Mouse (Mus musculus): ENCODE results near the gene Tnik.
A peak's percentile ranks its signal among the peaks of the same experiment; 100 is the strongest.

Gene Tnik

GRCm38 (mm10) chr3:28617008-28617627, 354.1 kb downstream of the Tnik start:
- DNase-seq (ENCODE audit: low spot score) = no peak

- DNase-seq (ENCODE audit: low spot score) = no peak
These were observed 358.8 kb downstream of the Tnik start for GRCm38 (mm10) chr3:28621792-28622191.

GRCm38 (mm10) chr3:28626816-28627215, 363.8 kb downstream of the Tnik start:
- no peak for DNase-seq (ENCODE audit: low spot score)

GRCm38 (mm10) chr3:28636778-28637177, 373.8 kb downstream of the Tnik start:
- no peak for DNase-seq (ENCODE audit: low spot score)

GRCm38 (mm10) chr3:28638957-28639356, 375.9 kb downstream of the Tnik start:
- DNase-seq (ENCODE audit: low spot score) = no peak

- DNase-seq (ENCODE audit: low spot score) = no peak
These were observed 380.4 kb downstream of the Tnik start for GRCm38 (mm10) chr3:28643252-28643947.

- no peak for DNase-seq (ENCODE audit: low spot score)
These were observed 389.6 kb downstream of the Tnik start for GRCm38 (mm10) chr3:28652574-28652973.

GRCm38 (mm10) chr3:28653043-28653442, 390.0 kb downstream of the Tnik start:
- no peak for DNase-seq (ENCODE audit: low spot score)

GRCm38 (mm10) chr3:28654740-28655139, 391.7 kb downstream of the Tnik start:
- DNase-seq (ENCODE audit: low spot score) = no peak

GRCm38 (mm10) chr3:28658349-28658748, 395.3 kb downstream of the Tnik start:
- no peak for DNase-seq (ENCODE audit: low spot score)

GRCm38 (mm10) chr3:28680851-28681250, 417.8 kb downstream of the Tnik start:
- no peak for DNase-seq (ENCODE audit: low spot score)

GRCm38 (mm10) chr3:28681866-28682265, 418.9 kb downstream of the Tnik start:
- DNase-seq (ENCODE audit: low spot score) = no peak

- no peak for DNase-seq (ENCODE audit: low spot score)
These were observed 419.4 kb downstream of the Tnik start for GRCm38 (mm10) chr3:28682411-28682810.

- DNase-seq (ENCODE audit: low spot score) = no peak
These were observed 422.5 kb downstream of the Tnik start for GRCm38 (mm10) chr3:28685510-28685909.

GRCm38 (mm10) chr3:28694811-28695210, 431.8 kb downstream of the Tnik start:
- DNase-seq (ENCODE audit: low spot score) = no peak

GRCm38 (mm10) chr3:28695608-28696007, 432.6 kb downstream of the Tnik start:
- DNase-seq (ENCODE audit: low spot score) = no peak

GRCm38 (mm10) chr3:28696162-28696561, 433.1 kb downstream of the Tnik start:
- DNase-seq (ENCODE audit: low spot score) = no peak

GRCm38 (mm10) chr3:28697797-28698196, 434.8 kb downstream of the Tnik start, which contains the start of gene Slc2a2:
TSS of gene Slc2a2 (plus strand) at chr3:28697903.
- DNase-seq (ENCODE audit: low spot score) = no peak

GRCm38 (mm10) chr3:28699601-28700000, 436.6 kb downstream of the Tnik start:
- DNase-seq (ENCODE audit: low spot score) = no peak

GRCm38 (mm10) chr3:28705522-28706137, 442.6 kb downstream of the Tnik start:
- no peak for DNase-seq (ENCODE audit: low spot score)

GRCm38 (mm10) chr3:28706736-28707135, 443.7 kb downstream of the Tnik start:
- no peak for DNase-seq (ENCODE audit: low spot score)

GRCm38 (mm10) chr3:28709740-28710139, 446.7 kb downstream of the Tnik start:
- DNase-seq (ENCODE audit: low spot score) = peak; percentile 56
